Mouse (Mus musculus) lung, postnatal 25 days (tissue): ENCODE results near the gene Npw.
"Not testable (repeated sequence)": the region's sequence is repeated elsewhere in the genome, so short reads cannot be mapped to it uniquely, and the experiment has no call there.

Experiments
- DNase-seq: peaks from one replicate; pipeline ENCODE4 v3.0.0; 2022; ENCODE audit warnings: low spot score

The Npw gene

GRCm38 (mm10) chr17:24671346-24671745, 13.1 kb upstream of the Npw start:
- DNase-seq: no peak

DNA sequence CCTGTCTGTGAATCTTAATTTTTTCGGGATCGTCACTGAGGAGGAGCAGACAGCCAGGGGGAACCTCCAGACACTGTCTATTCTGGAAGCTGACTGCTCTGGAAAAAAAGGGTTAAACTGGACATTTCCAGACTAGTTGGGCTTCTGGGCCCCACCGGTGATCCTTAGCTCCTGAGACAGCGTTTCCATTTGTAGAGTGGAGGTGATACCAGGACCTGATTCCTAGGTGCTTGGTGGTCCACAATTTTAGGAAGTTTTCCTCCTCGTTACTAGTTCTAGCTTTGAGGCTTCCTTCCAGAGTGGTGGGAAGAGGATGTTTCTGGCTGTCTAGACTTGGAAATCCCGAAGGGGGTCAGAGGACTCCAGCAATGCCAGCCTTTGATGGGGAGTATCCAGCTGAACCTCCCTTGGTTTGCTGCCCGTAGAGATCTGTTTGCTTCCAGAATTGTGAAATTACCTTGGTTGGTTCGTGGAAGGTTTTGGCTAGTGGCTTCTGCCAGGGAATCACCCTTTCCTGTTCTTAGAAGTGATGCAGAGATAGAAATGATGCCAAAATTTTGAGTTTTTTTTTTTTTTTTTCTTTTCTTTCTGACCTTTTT, 12.1 kb upstream of the Npw start:
- no peak for DNase-seq

DNA sequence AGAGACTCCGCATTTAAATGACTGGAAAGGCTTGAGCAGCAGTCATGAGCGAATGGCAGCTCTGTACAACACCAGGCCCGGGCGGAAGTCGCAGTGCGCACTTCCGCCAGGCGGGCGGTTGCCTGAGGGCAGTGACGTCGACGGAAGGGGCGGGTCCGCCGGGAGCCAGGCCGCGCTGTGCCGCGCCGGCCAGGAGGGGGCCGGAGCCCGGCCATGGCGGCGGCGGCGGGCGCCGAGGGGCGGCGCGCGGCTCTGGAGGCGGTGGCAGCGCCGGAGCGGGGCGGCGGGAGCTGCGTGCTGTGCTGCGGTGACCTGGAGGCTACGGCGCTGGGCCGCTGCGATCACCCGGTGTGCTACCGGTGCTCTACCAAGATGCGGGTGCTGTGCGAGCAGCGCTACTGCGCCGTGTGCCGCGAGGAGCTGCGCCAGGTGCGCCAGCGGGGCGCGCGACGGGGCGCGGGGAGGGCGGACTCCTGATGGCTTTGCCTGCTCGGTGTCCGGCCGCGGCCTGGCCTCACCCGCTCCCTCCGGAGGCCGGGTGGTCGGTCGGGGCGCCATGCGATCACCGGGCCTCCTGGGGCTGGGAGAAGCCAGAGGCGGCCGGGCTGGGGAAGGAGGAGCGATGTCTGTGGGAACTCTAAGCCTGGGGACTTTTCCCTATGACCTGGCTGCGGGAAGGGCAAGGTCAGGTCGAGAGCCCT, 11.4 kb upstream of the Npw start, which contains the start of gene Zfp598:
Zfp598 (plus strand) TSS at position 143 of the 701 bp plus-strand sequence.
- peak; percentile 96 for DNase-seq

- DNase-seq: not testable (repeated sequence)
Observed at GRCm38 (mm10) chr17:24669214-24669544, 10.9 kb upstream of the Npw start.

GRCm38 (mm10) chr17:24667416-24667815, 9.2 kb upstream of the Npw start:
- DNase-seq: peak; percentile 90

DNA sequence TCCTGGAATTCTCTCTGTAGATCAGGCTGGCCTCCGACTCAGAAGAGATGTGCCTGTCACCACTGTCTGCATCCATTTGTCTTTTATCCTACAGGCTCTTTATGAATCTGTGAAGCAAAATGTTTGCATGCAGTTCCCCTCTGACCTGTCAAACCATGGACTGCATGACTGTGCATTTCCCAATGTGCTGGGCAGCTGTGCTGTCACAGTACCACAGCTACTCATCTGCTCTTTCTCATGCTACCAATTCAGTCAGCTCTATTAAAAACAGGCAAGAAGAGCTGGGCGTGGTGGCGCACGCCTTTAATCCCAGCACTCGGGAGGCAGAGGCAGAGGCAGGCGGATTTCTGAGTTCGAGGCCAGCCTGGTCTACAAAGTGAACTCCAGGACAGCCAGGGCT, 8.8 kb upstream of the Npw start:
- DNase-seq: not testable (repeated sequence)

- DNase-seq: no peak
Observed at GRCm38 (mm10) chr17:24654969-24655368, 3.3 kb downstream of the Npw start.

DNA sequence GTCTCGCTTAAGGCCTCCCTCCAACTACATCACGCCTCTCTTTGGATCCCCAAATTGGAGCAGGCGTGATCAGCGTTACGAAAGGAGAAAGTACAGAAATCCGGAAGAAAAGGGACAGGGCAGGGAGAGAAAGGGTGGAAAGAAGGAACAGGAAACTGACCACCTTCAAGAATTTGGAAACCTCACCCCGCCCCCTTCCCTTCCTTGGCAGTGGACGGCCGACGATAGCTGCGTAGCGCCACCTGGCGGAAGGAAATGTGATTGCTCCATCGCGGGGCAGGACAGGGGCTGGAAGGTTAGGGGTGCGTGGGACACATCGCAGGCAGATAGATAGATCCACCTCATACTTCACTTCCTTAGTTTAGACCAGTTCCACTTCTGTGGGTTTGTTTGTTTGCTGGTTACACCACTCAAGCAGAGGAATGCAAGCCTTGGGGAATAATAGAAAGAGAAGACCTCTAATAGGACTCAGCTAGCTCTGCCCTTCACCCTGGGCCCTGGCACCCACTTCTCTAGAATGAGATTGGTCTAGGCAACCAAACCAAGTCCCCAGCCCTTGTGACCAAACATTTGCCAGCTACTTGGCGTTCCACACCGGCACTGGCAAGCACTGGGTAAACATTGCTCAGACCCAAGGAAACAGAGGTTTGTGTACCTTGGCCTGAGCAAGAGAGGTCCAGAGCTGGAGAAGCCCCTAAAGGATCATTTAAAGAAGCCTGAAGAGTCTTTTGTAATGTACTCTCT, 4.1 kb downstream of the Npw start:
- peak; percentile 90 for DNase-seq

GRCm38 (mm10) chr17:24651835-24652234, 6.4 kb downstream of the Npw start:
- no peak for DNase-seq

- DNase-seq: no peak
Observed at GRCm38 (mm10) chr17:24650766-24651165, 7.5 kb downstream of the Npw start.

DNA sequence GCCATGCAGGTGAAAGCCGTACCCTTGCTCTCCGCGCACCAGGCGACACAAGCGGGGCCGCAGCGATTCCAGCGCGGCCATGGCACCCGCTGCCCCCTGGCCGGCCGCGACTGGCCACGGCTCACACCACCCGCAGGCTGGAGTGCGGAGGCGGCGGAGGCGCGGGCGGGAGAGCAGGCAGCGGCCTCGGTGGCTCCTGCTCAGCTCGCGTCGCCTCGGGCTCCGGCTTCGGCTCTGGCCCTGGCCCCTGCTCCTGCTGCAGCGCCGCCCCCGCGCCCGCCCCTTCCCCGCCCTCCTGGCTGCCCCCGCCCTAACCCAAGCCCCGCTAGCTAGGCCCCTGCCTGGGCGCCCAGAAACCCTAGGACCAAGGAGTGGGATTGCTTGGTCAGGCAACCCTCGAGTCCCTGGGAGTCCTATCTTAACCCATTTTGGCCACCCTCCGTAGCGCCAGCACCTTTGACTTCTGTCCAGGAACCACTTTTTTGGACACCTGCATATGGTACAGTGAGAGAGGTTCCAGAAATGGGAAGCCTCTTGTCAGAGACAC, 8.1 kb downstream of the Npw start, which contains the start of gene Slc9a3r2:
Slc9a3r2 (minus strand) TSS at position 258 of the 547 bp plus-strand sequence.
- DNase-seq: peak; percentile 61

DNA sequence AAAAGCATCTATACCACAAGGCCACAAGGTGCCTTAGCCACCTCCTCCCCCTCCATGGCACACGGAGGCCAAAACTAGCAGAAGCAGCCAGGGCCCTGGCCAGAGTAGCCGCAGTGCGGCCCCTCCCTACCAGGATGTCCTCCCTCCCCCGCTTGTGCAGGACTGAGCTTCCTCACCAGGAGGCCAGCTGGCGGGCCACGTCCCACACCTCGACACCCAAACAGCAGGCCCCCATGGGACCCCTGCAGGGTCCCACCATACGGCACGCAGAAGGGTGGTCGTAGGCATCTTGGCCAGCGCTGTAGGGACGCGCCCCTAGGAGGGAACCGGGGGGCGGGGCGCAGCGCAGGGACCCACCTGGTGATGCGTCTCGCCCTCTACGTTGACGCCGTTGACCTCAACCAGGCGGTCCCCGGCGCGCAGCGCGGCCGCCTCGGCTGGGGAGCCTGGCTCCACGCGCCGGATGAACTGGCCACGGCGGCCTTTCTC, 8.6 kb downstream of the Npw start:
- peak; percentile 73 for DNase-seq

DNA sequence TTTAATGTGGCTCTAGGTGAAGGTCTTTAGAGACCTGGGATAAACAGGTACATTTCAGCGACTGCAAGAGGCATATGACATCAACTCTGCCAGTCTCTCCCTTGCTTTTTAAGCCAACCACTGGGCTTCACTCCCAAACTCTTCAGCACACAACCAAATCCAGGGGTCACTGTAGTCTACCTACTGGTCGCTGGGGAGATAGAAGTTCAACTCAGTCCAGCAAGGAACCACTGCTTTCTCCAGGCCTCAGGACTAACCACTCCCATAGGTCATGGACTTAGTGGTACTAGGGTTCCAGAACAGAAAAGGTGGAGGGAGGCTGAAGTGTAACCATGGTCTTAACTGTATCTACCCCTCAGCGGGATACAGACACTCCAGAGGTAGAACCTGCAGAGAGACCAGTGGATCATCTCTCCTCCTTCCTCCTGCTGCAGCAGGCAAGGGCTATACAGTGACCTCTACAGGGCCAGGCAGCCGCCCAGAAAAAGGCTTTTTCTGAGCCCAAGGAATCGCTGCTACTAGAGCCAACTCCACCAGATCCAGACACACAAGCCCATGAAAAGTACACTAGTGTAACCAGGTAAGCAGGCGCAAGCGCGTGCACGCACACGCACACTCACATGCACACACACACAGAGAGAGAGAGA, 9.4 kb downstream of the Npw start:
- no peak for DNase-seq

DNA sequence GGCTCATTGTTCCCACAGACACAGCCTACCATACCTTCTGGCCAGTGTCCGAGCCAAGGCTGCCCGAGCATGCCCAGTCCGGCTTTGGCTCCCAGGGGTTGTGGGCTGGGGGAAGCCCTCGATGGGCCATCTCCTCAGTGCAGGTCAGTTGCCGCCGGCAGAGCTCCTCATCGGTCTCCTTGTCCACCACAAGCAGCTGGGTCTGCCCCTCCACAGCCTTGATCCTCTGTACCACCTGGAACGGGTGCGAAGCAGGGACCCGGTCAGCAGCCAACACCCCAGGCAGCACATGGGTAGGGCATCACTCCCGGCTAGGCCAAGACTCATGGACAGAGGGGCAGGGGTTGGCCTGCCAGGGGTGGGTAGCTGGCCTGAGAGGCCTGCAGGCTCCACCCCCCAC, 10.8 kb downstream of the Npw start:
- no peak for DNase-seq

DNA sequence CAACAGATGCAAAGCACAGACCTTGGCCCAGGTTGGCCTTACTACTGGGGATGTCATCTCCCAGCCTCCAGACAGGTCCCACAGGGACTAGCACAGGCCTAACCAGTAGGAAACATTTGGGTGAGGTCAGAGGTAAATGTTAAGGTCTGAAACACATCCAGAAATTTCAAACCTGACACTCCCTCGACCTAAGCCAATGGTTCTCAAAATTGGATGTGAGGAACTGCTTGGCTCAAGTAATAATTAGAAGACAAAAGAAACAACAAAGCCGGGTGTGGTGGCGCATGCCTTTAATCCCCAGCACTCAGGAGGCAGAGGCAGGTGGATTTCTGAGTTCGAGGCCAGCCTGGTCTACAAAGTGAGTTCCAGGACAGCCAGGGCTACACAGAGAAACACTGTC, 11.9 kb downstream of the Npw start:
- DNase-seq: no peak

- peak; percentile 72 for DNase-seq
Observed at GRCm38 (mm10) chr17:24645916-24646315, 12.3 kb downstream of the Npw start.

GRCm38 (mm10) chr17:24644875-24645721, 13.2 kb downstream of the Npw start:
- DNase-seq: peak; percentile 80

GRCm38 (mm10) chr17:24644030-24644715, 14.1 kb downstream of the Npw start:
- peak; percentile 68 for DNase-seq

DNA sequence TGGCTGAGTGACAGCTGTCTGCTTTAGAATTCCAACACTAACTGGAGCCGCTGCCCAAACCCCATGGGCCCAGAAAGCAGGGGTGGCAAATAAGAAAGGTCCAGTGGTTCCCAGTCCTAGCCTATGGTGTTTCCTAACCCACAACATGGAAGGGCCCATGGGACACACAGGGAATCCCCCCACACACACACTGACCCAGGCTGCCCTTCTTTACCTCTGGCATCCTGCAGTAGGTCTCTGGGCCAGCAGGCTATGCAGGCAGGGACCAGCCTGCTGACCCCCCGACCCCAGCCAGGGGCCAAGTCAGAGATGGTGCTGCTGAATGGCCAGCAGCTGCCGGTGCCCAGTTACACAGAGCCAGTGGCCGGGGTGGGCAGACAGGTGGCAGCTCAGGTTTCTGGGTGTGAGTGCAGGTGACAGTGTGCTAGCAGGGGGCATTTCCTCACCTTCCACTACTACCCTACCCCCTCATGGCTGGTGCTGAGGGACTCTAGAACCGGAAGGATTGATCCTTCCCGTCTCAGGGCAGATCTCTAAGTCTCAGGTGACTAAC, 15.4 kb downstream of the Npw start:
- DNase-seq: no peak

DNA sequence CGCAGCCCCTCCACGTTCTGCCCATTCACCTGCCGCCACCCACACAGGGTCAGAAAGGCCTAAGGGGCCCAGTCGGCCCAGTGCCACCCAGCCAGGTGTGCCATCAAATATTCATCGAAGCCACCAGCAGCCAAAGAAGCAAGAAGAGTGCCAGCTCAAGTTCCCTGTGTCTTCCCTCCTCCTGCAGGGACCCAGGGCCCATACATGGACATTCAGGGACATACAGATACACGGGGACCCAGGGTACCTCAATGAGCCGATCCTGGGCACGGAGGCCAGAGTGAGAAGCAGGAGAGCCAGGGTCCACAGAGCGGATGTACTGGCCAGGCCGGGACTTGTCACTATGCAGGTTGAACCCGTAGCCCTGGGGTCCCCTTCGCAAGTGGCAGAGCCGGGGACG, 16.3 kb downstream of the Npw start:
- DNase-seq: no peak
